Mouse (Mus musculus): Measurements from ENCODE around the gene Slc46a3. TPM values are rescaled to one million over a fixed set of nuclear protein-coding genes. Genes with fewer than 3 reads are reported as not detected.
"Not testable (repeated sequence)": the region's sequence is repeated elsewhere in the genome, so short reads cannot be mapped to it uniquely, and the experiment has no call there.

Gene Slc46a3
- 10 to 100 TPM; 13.9 to 18.6 TPM for total RNA-seq (2021)
- long read RNA-seq, experiment 1, partial matches to known transcripts: 1 of 8 reads
- long read RNA-seq, experiment 1, other reads (novel, unspliced or antisense): 1 of 8 reads
- long read RNA-seq, experiment 2, partial matches to known transcripts: 0 of 4 reads
- long read RNA-seq, experiment 2, other reads (novel, unspliced or antisense): 1 of 4 reads

GRCm38 (mm10) chr5:147894455-147895076 lies at the start of gene Slc46a3:
TSS of gene Slc46a3 (minus strand) at chr5:147894815.
- peak; percentile 94 for DNase-seq

- DNase-seq: peak; percentile 22 to 35
These were observed 44.6 kb upstream of the Slc46a3 start for GRCm38 (mm10) chr5:147939226-147939625.

GRCm38 (mm10) chr5:147935096-147935495 lies 40.5 kb upstream of the Slc46a3 start:
- no peak for DNase-seq

- DNase-seq: no peak
These were observed 34.3 kb upstream of the Slc46a3 start for GRCm38 (mm10) chr5:147928668-147929497.

GRCm38 (mm10) chr5:147925935-147926604 lies 31.5 kb upstream of the Slc46a3 start:
- peak in 1 of 2 experiments; percentile 28 for DNase-seq

- DNase-seq: no peak
These were observed 30.0 kb upstream of the Slc46a3 start for GRCm38 (mm10) chr5:147924621-147925020.

GRCm38 (mm10) chr5:147918044-147918846 lies 23.6 kb upstream of the Slc46a3 start:
- DNase-seq: peak; percentile 64 to 66

- peak; percentile 73 to 80 for DNase-seq
These were observed 21.6 kb upstream of the Slc46a3 start for GRCm38 (mm10) chr5:147916171-147916570.

- peak in 1 of 2 experiments; percentile 40 for DNase-seq
These were observed 20.5 kb upstream of the Slc46a3 start for GRCm38 (mm10) chr5:147915038-147915566.

GRCm38 (mm10) chr5:147913241-147913842 lies 18.7 kb upstream of the Slc46a3 start:
- no peak for DNase-seq

GRCm38 (mm10) chr5:147911744-147912143 lies 17.1 kb upstream of the Slc46a3 start:
- peak; percentile 42 to 57 for DNase-seq

GRCm38 (mm10) chr5:147910807-147911509 lies 16.3 kb upstream of the Slc46a3 start:
- DNase-seq: no peak

GRCm38 (mm10) chr5:147907851-147908250 lies 13.2 kb upstream of the Slc46a3 start:
- peak; percentile 73 to 76 for DNase-seq

- no peak for DNase-seq
These were observed 12.5 kb upstream of the Slc46a3 start for GRCm38 (mm10) chr5:147907144-147907543.

- DNase-seq: peak; percentile 36 to 38
These were observed 8.6 kb upstream of the Slc46a3 start for GRCm38 (mm10) chr5:147903166-147903565.

- no peak for DNase-seq
These were observed 7.6 kb upstream of the Slc46a3 start for GRCm38 (mm10) chr5:147902008-147902757.

GRCm38 (mm10) chr5:147898968-147899549 lies 4.4 kb upstream of the Slc46a3 start:
- DNase-seq: no peak

- DNase-seq: no peak
These were observed 3.6 kb upstream of the Slc46a3 start for GRCm38 (mm10) chr5:147898254-147898653.

GRCm38 (mm10) chr5:147896501-147896900 lies 1.9 kb upstream of the Slc46a3 start:
- DNase-seq: not testable (repeated sequence)

All from adrenal gland, postnatal 36 days (tissue).